ENCODE assay signal across 27 mouse cellular contexts in the genomic region with DNA sequence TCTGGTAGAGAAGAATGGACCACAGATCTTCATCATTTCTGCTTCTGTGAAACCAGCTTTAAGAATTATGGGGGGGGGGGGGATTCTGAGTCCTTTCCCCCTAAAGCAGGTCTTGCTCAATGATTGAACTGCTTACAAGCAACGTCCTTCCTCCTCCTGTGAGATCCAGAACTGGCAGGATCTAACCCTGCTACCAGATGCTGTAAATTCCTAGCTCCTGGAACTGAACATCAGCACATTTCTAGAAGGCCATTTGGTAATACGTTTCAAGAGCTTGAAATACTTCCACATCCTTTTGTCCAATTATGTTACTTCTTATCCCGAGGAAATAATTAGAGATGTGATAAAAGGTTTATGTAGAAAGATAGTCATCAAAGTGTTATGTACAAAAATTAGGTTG.
"Had no signal": no experiment of that assay in that cellular context is flagged by ENCODE, and none has a peak within 500 bp of the region (broad histone marks: within the 10 kb centered on the region; RNA-seq: fewer than 3 reads in every experiment).

No protein-coding gene starts in this region.

- H3K9ac ChIP-seq: heart, embryonic 13.5 days; heart, embryonic 15.5 days; hindbrain, embryonic 13.5 days; hindbrain, embryonic 15.5 days; kidney, embryonic 15.5 days; limb, embryonic 12.5 days; liver, embryonic 13.5 days had no signal

- ATAC-seq: hindbrain, postnatal 0 days; intestine, embryonic 16.5 days had no signal

- H3K36me3 ChIP-seq: heart, embryonic 13.5 days; heart, embryonic 15.5 days; kidney, embryonic 15.5 days; limb, embryonic 10.5 days; limb, embryonic 12.5 days; liver, embryonic 13.5 days had no signal

- H3K4me3 ChIP-seq: heart, adult 2 months; heart, embryonic 13.5 days; heart, embryonic 15.5 days; hindbrain, embryonic 13.5 days; hindbrain, embryonic 15.5 days; kidney, embryonic 15.5 days; layer of hippocampus, adult 2 months; left cerebral cortex, adult 2 months; limb, embryonic 10.5 days; limb, embryonic 12.5 days; liver, embryonic 13.5 days had no signal

- H3K27ac ChIP-seq: heart, adult 2 months; heart, embryonic 13.5 days; heart, embryonic 15.5 days; hindbrain, embryonic 13.5 days; hindbrain, embryonic 15.5 days; hindbrain, postnatal 0 days; kidney, embryonic 15.5 days; kidney, postnatal 0 days; layer of hippocampus, adult 2 months; left cerebral cortex, adult 2 months; limb, embryonic 10.5 days; limb, embryonic 12.5 days; liver, embryonic 13.5 days had no signal

- DNase-seq: gastrocnemius, postnatal 14 days; gastrocnemius, postnatal 36 days; heart, adult 11 months; heart, adult 2 months; heart, postnatal 14 days; heart, postnatal 36 days; kidney, adult 11 months; kidney, adult 2 months; kidney, adult 9 months; kidney, postnatal 14 days; kidney, postnatal 4 days; liver; liver, embryonic 13.5 days had no signal

- H3K9me3 ChIP-seq: heart, embryonic 13.5 days; heart, embryonic 15.5 days; hindbrain, embryonic 13.5 days; hindbrain, embryonic 15.5 days; kidney, embryonic 15.5 days; limb, embryonic 10.5 days; limb, embryonic 12.5 days; liver, embryonic 13.5 days had no signal

- H3K4me2 ChIP-seq: heart, embryonic 11.5 days; heart, embryonic 13.5 days; heart, embryonic 15.5 days; hindbrain, embryonic 13.5 days; hindbrain, embryonic 15.5 days; kidney, embryonic 15.5 days; limb, embryonic 12.5 days; liver, embryonic 11.5 days; liver, embryonic 13.5 days had no signal

- H3K4me1 ChIP-seq: kidney, embryonic 15.5 days had no signal

- H3K27me3 ChIP-seq: heart, embryonic 13.5 days; heart, embryonic 15.5 days; hindbrain, embryonic 13.5 days; hindbrain, embryonic 15.5 days; kidney, embryonic 15.5 days; limb, embryonic 12.5 days; liver, embryonic 13.5 days had no signal
